Mouse (Mus musculus): ENCODE results near the gene Atf7ip. TPM values are rescaled to one million over a fixed set of nuclear protein-coding genes. Genes with fewer than 3 reads are reported as not detected.

The Atf7ip gene
- polyA plus RNA-seq, 1 experiment from 2014 or later: 38.0 TPM

GRCm38 (mm10) chr6:136492251-136492650, 13.7 kb upstream of the Atf7ip start:
- no peak for ATAC-seq (ENCODE audit: low FRiP score, low TSS enrichment)

GRCm38 (mm10) chr6:136493486-136493885, 12.5 kb upstream of the Atf7ip start:
- ATAC-seq (ENCODE audit: low FRiP score, low TSS enrichment): no peak
- WGBS: 93% methylated on average over 7 of the region's 7 CpGs
- no peak overlapping the region for H3K9ac ChIP-seq (replicated peaks; ENCODE audit: low read length)

More at GRCm38 (mm10) chr6:136492251-136492650, 13.7 kb upstream of the Atf7ip start:
- Histone ChIP-seq H3K9me3 (ENCODE audit: low read length) (peaks cover 3% of the 10 kb centered on the region; the same call in 1 of the 2 replicates), H3K9ac (replicated peaks; ENCODE audit: low read length) (no peak overlapping the region), H3K27me3 (ENCODE audit: insufficient read depth, low read length) (no peaks in the 10 kb centered on the region), H3K4me3 (ENCODE audit: low read length) (no peak overlapping the region), H3K4me1 (ENCODE audit: insufficient read depth, low read length) (no peaks in the 10 kb centered on the region), H3K27ac (ENCODE audit: low read length) (no peak overlapping the region), H3K4me2 (replicated peaks; ENCODE audit: low read depth, low read length) (no peak overlapping the region), H3K36me3 (ENCODE audit: insufficient read depth, low read length) (no peaks in the 10 kb centered on the region)
- 91% methylated on average over 4 of the region's 4 CpGs for WGBS

GRCm38 (mm10) chr6:136493910-136494751, 11.8 kb upstream of the Atf7ip start:
- Histone ChIP-seq H3K27ac (ENCODE audit: low read length) (no peak overlapping the region), H3K36me3 (ENCODE audit: insufficient read depth, low read length) (no peaks in the 10 kb centered on the region), H3K9ac (replicated peaks; ENCODE audit: low read length) (no peak overlapping the region), H3K27me3 (ENCODE audit: insufficient read depth, low read length) (no peaks in the 10 kb centered on the region), H3K4me1 (ENCODE audit: insufficient read depth, low read length) (no peaks in the 10 kb centered on the region), H3K4me3 (ENCODE audit: low read length) (no peak overlapping the region), H3K9me3 (ENCODE audit: low read length) (no peaks in the 10 kb centered on the region), H3K4me2 (replicated peaks; ENCODE audit: low read depth, low read length) (no peak overlapping the region)
- peak; percentile 66; the same call in 1 of the 2 replicates for ATAC-seq (ENCODE audit: low FRiP score, low TSS enrichment)
- WGBS: 86% methylated on average over 12 of the region's 12 CpGs

More at GRCm38 (mm10) chr6:136493486-136493885, 12.5 kb upstream of the Atf7ip start:
- Histone ChIP-seq H3K4me2 (replicated peaks; ENCODE audit: low read depth, low read length) (no peak overlapping the region), H3K4me3 (ENCODE audit: low read length) (no peak overlapping the region), H3K4me1 (ENCODE audit: insufficient read depth, low read length) (no peaks in the 10 kb centered on the region), H3K27ac (ENCODE audit: low read length) (no peak overlapping the region), H3K36me3 (ENCODE audit: insufficient read depth, low read length) (no peaks in the 10 kb centered on the region), H3K27me3 (ENCODE audit: insufficient read depth, low read length) (no peaks in the 10 kb centered on the region), H3K9me3 (ENCODE audit: low read length) (no peaks in the 10 kb centered on the region)

DNA sequence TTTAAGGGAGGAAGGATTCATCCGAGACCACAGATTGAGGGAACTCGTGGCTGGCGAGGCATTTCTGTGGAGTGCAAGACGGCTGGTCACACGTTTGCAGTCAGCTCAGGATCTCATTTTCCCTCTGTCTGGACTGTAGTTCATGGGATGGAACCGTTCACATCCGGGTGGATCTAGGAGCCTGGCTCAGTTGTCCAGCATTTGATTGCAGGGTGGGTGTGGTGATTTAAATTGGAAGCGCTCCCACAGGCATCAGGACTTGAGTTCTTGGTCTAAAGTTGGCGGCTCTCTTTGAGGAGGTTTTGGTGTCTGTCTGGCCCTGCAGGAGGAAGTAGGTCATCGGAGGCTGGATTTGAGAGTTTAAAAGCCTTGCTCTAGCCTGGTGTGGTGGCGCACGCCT, 10.9 kb upstream of the Atf7ip start:
- no peak overlapping the region for H3K9ac ChIP-seq (replicated peaks; ENCODE audit: low read length)
- H3K4me2 ChIP-seq (replicated peaks; ENCODE audit: low read depth, low read length): no peak overlapping the region
- no peaks in the 10 kb centered on the region for H3K4me1 ChIP-seq (ENCODE audit: insufficient read depth, low read length)
- H3K4me3 ChIP-seq (ENCODE audit: low read length): no peak overlapping the region
- no peaks in the 10 kb centered on the region for H3K27me3 ChIP-seq (ENCODE audit: insufficient read depth, low read length)
- no peaks in the 10 kb centered on the region for H3K9me3 ChIP-seq (ENCODE audit: low read length)
- 80% methylated on average over 12 of the region's 12 CpGs for WGBS
- H3K36me3 ChIP-seq (ENCODE audit: insufficient read depth, low read length): no peaks in the 10 kb centered on the region
- ATAC-seq (ENCODE audit: low FRiP score, low TSS enrichment): no peak
- H3K27ac ChIP-seq (ENCODE audit: low read length): no peak overlapping the region

DNA sequence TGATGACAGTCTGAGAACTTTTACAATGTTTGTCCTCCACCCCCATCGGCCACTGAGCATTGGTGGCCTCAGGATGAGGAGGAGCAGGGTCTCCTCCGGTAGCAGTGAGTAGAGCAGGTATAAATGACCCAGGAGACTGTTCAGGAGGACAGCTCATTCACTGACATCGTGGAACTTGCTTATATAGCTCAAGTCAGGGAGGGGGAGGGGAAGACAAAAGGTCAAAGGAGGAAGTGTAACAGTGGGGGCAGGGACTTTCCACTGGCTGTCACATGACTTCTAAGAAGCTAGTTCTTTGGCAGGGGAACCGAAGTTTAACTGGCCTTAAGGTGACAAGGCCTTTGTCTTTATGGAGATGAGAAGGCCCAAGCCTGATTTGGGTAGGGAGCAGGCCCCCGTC, 8.2 kb upstream of the Atf7ip start:
- ATAC-seq (ENCODE audit: low FRiP score, low TSS enrichment): no peak
- no peak overlapping the region for H3K4me2 ChIP-seq (replicated peaks; ENCODE audit: low read depth, low read length)
- H3K4me1 ChIP-seq (ENCODE audit: insufficient read depth, low read length): no peaks in the 10 kb centered on the region
- no peaks in the 10 kb centered on the region for H3K36me3 ChIP-seq (ENCODE audit: insufficient read depth, low read length)
- H3K9ac ChIP-seq (replicated peaks; ENCODE audit: low read length): no peak overlapping the region
- no peak overlapping the region for H3K27ac ChIP-seq (ENCODE audit: low read length)
- H3K9me3 ChIP-seq (ENCODE audit: low read length): no peaks in the 10 kb centered on the region
- 53% methylated on average over 5 of the region's 5 CpGs for WGBS
- no peaks in the 10 kb centered on the region for H3K27me3 ChIP-seq (ENCODE audit: insufficient read depth, low read length)
- H3K4me3 ChIP-seq (ENCODE audit: low read length): no peak overlapping the region

GRCm38 (mm10) chr6:136499292-136499977, 6.5 kb upstream of the Atf7ip start:
- H3K4me3 ChIP-seq (ENCODE audit: low read length): no peak overlapping the region
- no peaks in the 10 kb centered on the region for H3K9me3 ChIP-seq (ENCODE audit: low read length)
- H3K36me3 ChIP-seq (ENCODE audit: insufficient read depth, low read length): no peaks in the 10 kb centered on the region
- H3K4me1 ChIP-seq (ENCODE audit: insufficient read depth, low read length): no peaks in the 10 kb centered on the region
- peak; percentile 39; the same call in 1 of the 2 replicates for ATAC-seq (ENCODE audit: low FRiP score, low TSS enrichment)
- WGBS: 43% methylated on average over 10 of the region's 10 CpGs
- H3K27me3 ChIP-seq (ENCODE audit: insufficient read depth, low read length): no peaks in the 10 kb centered on the region
- H3K4me2 ChIP-seq (replicated peaks; ENCODE audit: low read depth, low read length): no peak overlapping the region
- no peak overlapping the region for H3K27ac ChIP-seq (ENCODE audit: low read length)
- no peak overlapping the region for H3K9ac ChIP-seq (replicated peaks; ENCODE audit: low read length)

DNA sequence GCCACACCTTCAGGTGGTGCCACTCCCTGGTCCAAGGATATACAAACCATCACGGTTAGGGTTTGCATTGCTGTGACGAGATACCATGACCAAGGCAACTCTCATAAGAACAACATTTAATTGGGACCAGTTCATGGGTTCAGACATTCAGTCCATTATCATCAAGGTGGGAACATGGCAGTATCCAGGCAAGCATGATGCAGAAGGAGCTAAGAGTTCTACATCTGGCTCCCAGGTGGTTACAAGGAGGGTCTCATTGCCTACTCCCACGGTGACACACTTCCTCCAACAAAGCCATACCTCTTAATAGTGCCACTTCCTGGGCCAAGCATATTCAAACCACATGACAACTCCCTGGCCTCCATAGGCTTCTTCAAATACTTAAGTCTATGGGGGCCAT, 2.7 kb downstream of the Atf7ip start:
- Histone ChIP-seq H3K36me3 (ENCODE audit: insufficient read depth, low read length) (no peaks in the 10 kb centered on the region), H3K27ac (ENCODE audit: low read length) (no peak overlapping the region), H3K27me3 (ENCODE audit: insufficient read depth, low read length) (no peaks in the 10 kb centered on the region), H3K4me2 (replicated peaks; ENCODE audit: low read depth, low read length) (no peak overlapping the region), H3K4me1 (ENCODE audit: insufficient read depth, low read length) (no peaks in the 10 kb centered on the region), H3K9me3 (ENCODE audit: low read length) (peaks cover under 1% of the 10 kb centered on the region; the same call in 1 of the 2 replicates), H3K9ac (replicated peaks; ENCODE audit: low read length) (no peak overlapping the region), H3K4me3 (ENCODE audit: low read length) (no peak overlapping the region)
- WGBS: 97% methylated on average over 3 of the region's 3 CpGs
- no peak for ATAC-seq (ENCODE audit: low FRiP score, low TSS enrichment)

DNA sequence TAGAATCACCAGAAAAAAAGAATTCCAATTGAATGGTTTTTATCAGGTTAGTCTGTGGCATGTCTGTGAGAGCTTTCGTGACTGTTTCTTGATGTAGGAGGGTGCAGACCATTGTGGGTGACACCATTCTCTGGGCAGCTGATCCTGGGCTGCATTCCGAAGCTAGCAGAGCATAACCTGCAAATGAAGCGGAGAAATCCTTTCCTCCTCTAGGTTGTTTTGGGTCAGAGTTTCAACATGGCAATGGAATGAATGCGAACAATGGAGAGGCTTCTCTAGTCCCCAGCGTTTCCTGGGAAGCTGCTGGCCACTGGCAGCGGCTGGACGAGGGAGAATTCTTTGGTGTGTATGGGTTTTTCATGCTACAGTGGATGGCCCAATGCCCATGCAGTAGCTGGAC, 5.0 kb downstream of the Atf7ip start:
- Histone ChIP-seq H3K27me3 (ENCODE audit: insufficient read depth, low read length) (no peaks in the 10 kb centered on the region), H3K36me3 (ENCODE audit: insufficient read depth, low read length) (no peaks in the 10 kb centered on the region), H3K27ac (ENCODE audit: low read length) (0 out of 2 replicates have a peak overlapping the region, but pooled peaks have one; percentile 25), H3K9me3 (ENCODE audit: low read length) (peaks cover 9% of the 10 kb centered on the region), H3K4me3 (ENCODE audit: low read length) (no peak overlapping the region), H3K4me1 (ENCODE audit: insufficient read depth, low read length) (no peaks in the 10 kb centered on the region), H3K9ac (replicated peaks; ENCODE audit: low read length) (no peak overlapping the region), H3K4me2 (replicated peaks; ENCODE audit: low read depth, low read length) (no peak overlapping the region)
- ATAC-seq (ENCODE audit: low FRiP score, low TSS enrichment): 0 out of 2 replicates have a peak, but pooled peaks have one; percentile 63
- WGBS: 41% methylated on average over 7 of the region's 7 CpGs

GRCm38 (mm10) chr6:136512351-136512750, 6.4 kb downstream of the Atf7ip start:
- Histone ChIP-seq H3K27ac (ENCODE audit: low read length) (no peak overlapping the region), H3K9ac (replicated peaks; ENCODE audit: low read length) (no peak overlapping the region), H3K4me3 (ENCODE audit: low read length) (no peak overlapping the region), H3K4me2 (replicated peaks; ENCODE audit: low read depth, low read length) (no peak overlapping the region), H3K27me3 (ENCODE audit: insufficient read depth, low read length) (no peaks in the 10 kb centered on the region), H3K36me3 (ENCODE audit: insufficient read depth, low read length) (no peaks in the 10 kb centered on the region), H3K9me3 (ENCODE audit: low read length) (peaks cover 9% of the 10 kb centered on the region), H3K4me1 (ENCODE audit: insufficient read depth, low read length) (no peaks in the 10 kb centered on the region)
- 89% methylated on average over 3 of the region's 3 CpGs for WGBS
- ATAC-seq (ENCODE audit: low FRiP score, low TSS enrichment): no peak

- Histone ChIP-seq H3K27me3 (ENCODE audit: insufficient read depth, low read length) (no peaks in the 10 kb centered on the region), H3K36me3 (ENCODE audit: insufficient read depth, low read length) (0 out of 2 replicates have a peak, but pooled peaks cover 3% of the 10 kb centered on the region), H3K9ac (replicated peaks; ENCODE audit: low read length) (no peak overlapping the region), H3K4me2 (replicated peaks; ENCODE audit: low read depth, low read length) (no peak overlapping the region), H3K27ac (ENCODE audit: low read length) (no peak overlapping the region), H3K9me3 (ENCODE audit: low read length) (peaks cover 9% of the 10 kb centered on the region), H3K4me3 (ENCODE audit: low read length) (no peak overlapping the region), H3K4me1 (ENCODE audit: insufficient read depth, low read length) (no peaks in the 10 kb centered on the region)
- WGBS: 95% methylated on average over 6 of the region's 6 CpGs
- ATAC-seq (ENCODE audit: low FRiP score, low TSS enrichment): no peak
These were observed 10.7 kb downstream of the Atf7ip start for GRCm38 (mm10) chr6:136516626-136517025.
